Mouse (Mus musculus): ENCODE measurements at regions not wholly inside any gene's neighbourhood (a gene's known extent, or its start where the extent isn't known, plus 50 kb on each side); places are given as distances from the start of the nearest gene placed in this dataset.
A peak's percentile ranks its signal among the peaks of the same experiment; 100 is the strongest.

DNA sequence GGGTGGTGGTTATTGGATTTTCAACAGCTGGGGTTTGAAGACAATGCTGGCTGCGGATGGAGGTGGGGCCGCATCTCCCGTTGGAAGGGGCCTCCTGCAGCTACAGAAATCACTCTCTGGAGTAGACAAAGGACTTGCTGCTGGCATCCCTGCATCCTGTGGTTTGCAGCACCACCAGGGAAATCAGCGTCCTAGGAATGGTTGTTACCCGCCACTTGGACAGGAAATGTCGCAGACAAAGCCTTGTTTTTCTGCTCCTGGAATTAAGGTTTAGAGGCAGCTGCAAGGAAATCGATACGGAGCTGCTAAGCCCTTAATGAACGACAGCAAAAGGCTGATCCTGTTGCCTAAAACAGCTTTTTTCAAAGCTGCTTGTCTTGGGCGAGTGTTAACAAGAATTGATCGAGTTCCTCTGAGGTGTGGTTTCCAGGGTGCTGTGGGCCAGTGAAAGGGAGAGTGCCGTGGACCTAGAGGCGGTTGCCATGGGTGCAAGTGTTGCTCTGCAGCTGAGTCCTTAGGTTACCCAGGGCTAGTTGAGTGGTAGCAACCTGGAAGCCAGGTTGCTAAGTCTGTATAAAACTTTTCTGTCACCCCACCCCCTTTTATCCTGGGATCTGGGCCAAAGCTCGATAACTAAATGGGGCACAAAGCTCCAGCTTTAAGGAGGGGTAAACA is 230.6 kb upstream of the Chd6 start:
- H3K36me3 ChIP-seq, result no peaks in the 10 kb centered on the region
- H3K9ac ChIP-seq, result no peak overlapping the region
- peaks cover 20% of the 10 kb centered on the region for H3K4me1 ChIP-seq
- H3K9me3 ChIP-seq, result no peaks in the 10 kb centered on the region
- 6% methylated on average over 14 of the region's 14 CpGs for WGBS
- no peak for ATAC-seq (ENCODE audit: insufficient number of reproducible peaks, insufficient read depth, low FRiP score, low TSS enrichment, low read depth)
- peaks cover 27% of the 10 kb centered on the region for H3K27me3 ChIP-seq
- H3K4me3 ChIP-seq, result no peak overlapping the region
- H3K27ac ChIP-seq, result peak overlapping the region; percentile 22; the same call in 1 of the 2 replicates
- peak overlapping the region; percentile 27 for H3K4me2 ChIP-seq

DNA sequence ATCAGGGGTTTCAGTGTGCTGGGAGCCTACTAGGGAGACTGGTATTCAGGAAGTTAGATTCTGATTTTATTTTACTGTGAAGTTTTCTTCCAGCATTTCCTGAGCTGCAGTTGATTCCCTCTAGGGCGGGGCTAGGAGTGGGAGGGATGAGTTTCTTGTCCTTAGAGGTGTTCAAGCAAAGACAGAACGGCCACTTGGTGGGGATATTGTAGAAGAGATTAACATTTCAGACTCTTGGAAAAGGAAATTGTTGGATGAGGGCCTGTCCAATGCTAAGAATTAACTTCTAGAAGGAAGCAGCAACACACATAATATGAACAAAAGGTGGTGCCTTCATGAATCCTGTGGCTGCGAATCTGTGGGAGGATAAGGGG is 230.1 kb upstream of the Chd6 start:
- H3K4me2 ChIP-seq, result peak overlapping the region; percentile 27
- H3K9ac ChIP-seq, result no peak overlapping the region
- WGBS, result 19% methylated on average over 3 of the region's 3 CpGs
- no peaks in the 10 kb centered on the region for H3K9me3 ChIP-seq
- H3K4me3 ChIP-seq, result no peak overlapping the region
- no peaks in the 10 kb centered on the region for H3K36me3 ChIP-seq
- H3K4me1 ChIP-seq, result peaks cover 20% of the 10 kb centered on the region
- peaks cover 27% of the 10 kb centered on the region for H3K27me3 ChIP-seq
- no peak; the same call in 1 of the 2 replicates for ATAC-seq (ENCODE audit: insufficient number of reproducible peaks, insufficient read depth, low FRiP score, low TSS enrichment, low read depth)
- H3K27ac ChIP-seq, result 0 out of 2 replicates have a peak overlapping the region, but pooled peaks have one; percentile 22

DNA sequence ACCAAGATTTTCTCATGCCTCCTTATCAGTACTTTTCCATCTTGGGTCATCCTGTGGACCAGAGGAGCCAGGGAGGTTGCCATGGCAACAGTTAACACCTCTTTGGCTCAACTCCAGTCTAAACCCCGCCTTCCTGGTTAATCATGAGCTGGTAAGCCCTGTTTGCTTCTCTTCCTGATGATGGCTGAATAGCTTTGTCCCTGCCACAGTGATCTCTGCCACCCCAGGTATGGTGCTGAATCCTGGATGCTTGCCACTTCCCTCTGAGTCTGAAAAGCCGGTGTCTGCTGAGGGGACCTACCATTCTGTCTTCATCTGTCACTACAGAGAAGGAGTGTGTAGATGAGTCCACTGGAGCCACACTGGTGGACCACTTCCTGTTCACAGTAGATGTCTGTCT is 223.8 kb upstream of the Chd6 start:
- Histone ChIP-seq H3K27me3 (no peaks in the 10 kb centered on the region), H3K4me3 (no peak overlapping the region), H3K36me3 (no peaks in the 10 kb centered on the region), H3K27ac (no peak overlapping the region), H3K9me3 (no peaks in the 10 kb centered on the region), H3K4me1 (no peaks in the 10 kb centered on the region), H3K9ac (no peak overlapping the region), H3K4me2 (no peak overlapping the region)
- ATAC-seq (ENCODE audit: insufficient number of reproducible peaks, insufficient read depth, low FRiP score, low TSS enrichment, low read depth), result no peak
- WGBS, result 45% methylated on average over 2 of the region's 2 CpGs

DNA sequence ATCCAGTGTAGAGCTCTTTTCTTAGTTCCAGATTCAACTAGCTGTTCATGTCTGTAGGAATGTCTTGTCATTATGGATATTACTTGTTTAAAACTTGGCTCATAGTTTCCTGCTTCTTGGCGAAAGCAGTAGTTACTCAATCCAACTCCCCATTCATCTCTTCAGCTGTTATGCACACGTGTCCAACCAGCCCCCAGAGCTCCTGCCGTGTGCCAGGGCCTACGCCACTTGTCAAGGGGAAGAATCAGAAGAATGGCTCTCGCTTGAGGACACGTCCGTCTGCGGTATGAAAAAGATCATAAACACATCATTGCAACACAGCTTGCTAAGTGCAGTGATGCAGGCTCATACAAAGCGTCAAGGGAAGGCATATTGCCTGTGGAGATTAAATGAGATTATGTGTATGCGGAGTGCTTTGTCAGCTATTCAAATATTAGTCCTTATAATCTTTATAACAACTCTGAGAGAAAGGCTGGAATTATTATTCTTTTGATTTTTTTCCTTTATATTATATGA is 223.0 kb upstream of the Chd6 start:
- no peak for ATAC-seq (ENCODE audit: insufficient number of reproducible peaks, insufficient read depth, low FRiP score, low TSS enrichment, low read depth)
- 84% methylated on average over 10 of the region's 10 CpGs for WGBS
- no peak overlapping the region for H3K27ac ChIP-seq
- H3K4me1 ChIP-seq, result no peaks in the 10 kb centered on the region
- H3K27me3 ChIP-seq, result no peaks in the 10 kb centered on the region
- H3K36me3 ChIP-seq, result no peaks in the 10 kb centered on the region
- no peak overlapping the region for H3K9ac ChIP-seq
- H3K4me2 ChIP-seq, result no peak overlapping the region
- H3K9me3 ChIP-seq, result no peaks in the 10 kb centered on the region
- no peak overlapping the region for H3K4me3 ChIP-seq

DNA sequence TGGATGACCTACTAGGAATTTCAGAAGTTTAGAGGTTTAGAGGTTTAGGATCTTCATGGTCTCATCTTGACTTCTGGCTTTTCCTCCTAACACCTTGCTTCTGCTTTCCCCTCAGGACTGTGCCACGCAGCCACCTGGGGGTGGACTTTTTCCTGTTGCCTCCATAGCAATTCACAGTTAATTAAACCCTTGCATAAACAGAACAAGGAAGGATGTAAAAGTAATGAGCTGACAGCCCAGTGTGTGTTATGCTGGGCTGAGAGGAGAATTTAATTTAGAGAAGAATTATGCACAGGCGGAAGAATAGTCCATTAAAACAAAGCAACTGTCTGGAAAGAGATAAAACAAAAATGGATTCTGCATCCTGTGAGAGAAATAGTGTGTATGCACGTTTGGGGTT is 193.9 kb upstream of the Chd6 start:
- Histone ChIP-seq H3K9ac (no peak overlapping the region), H3K4me1 (no peaks in the 10 kb centered on the region), H3K27me3 (no peaks in the 10 kb centered on the region), H3K27ac (no peak overlapping the region), H3K4me3 (no peak overlapping the region), H3K36me3 (no peaks in the 10 kb centered on the region), H3K9me3 (no peaks in the 10 kb centered on the region), H3K4me2 (no peak overlapping the region)
- 60% methylated on average over 3 of the region's 3 CpGs for WGBS
- no peak for ATAC-seq (ENCODE audit: insufficient number of reproducible peaks, insufficient read depth, low FRiP score, low TSS enrichment, low read depth)

GRCm38 (mm10) chr2:161268861-161269413 is 160.1 kb upstream of the Chd6 start:
- 20% methylated on average over 9 of the region's 9 CpGs for WGBS
- no peak for ATAC-seq (ENCODE audit: insufficient number of reproducible peaks, insufficient read depth, low FRiP score, low TSS enrichment, low read depth)
- peaks cover 10% of the 10 kb centered on the region; the same call in 1 of the 2 replicates for H3K4me1 ChIP-seq

DNA sequence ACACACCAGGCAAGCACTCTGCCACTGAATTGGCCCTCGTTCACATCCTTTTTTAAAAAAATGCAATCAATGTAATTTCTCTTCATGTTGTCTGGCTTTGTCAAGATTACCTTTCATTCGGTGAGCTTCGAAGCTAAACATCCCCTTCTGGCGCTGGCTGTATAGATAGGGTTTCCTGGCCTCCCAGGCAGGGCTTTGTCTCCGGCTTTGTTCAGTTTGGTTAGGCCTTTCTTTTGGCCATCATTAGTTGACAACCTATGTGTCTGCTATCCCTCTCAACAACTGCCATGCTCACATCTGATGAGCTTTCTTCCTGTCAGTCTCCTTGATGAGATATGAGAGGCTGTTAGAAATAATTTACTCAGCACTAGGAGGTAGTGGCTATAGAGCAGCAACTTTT is 157.6 kb upstream of the Chd6 start:
- 37% methylated on average over 5 of the region's 5 CpGs for WGBS
- Histone ChIP-seq H3K4me2 (no peak overlapping the region), H3K4me3 (no peak overlapping the region), H3K27ac (no peak overlapping the region), H3K27me3 (no peaks in the 10 kb centered on the region), H3K9me3 (no peaks in the 10 kb centered on the region), H3K9ac (no peak overlapping the region), H3K4me1 (peaks cover 10% of the 10 kb centered on the region; the same call in 1 of the 2 replicates), H3K36me3 (no peaks in the 10 kb centered on the region)
- no peak for ATAC-seq (ENCODE audit: insufficient number of reproducible peaks, insufficient read depth, low FRiP score, low TSS enrichment, low read depth)

More at GRCm38 (mm10) chr2:161268861-161269413, 160.1 kb upstream of the Chd6 start:
- Histone ChIP-seq H3K9ac (no peak overlapping the region), H3K27ac (no peak overlapping the region), H3K9me3 (no peaks in the 10 kb centered on the region), H3K27me3 (no peaks in the 10 kb centered on the region), H3K4me3 (no peak overlapping the region), H3K4me2 (peak overlapping the region; percentile 21), H3K36me3 (no peaks in the 10 kb centered on the region)

GRCm38 (mm10) chr2:161265211-161265610 is 156.3 kb upstream of the Chd6 start:
- H3K27ac ChIP-seq, result no peak overlapping the region
- no peak overlapping the region for H3K4me3 ChIP-seq
- no peak for ATAC-seq (ENCODE audit: insufficient number of reproducible peaks, insufficient read depth, low FRiP score, low TSS enrichment, low read depth)
- H3K4me2 ChIP-seq, result no peak overlapping the region
- peaks cover 10% of the 10 kb centered on the region; the same call in 1 of the 2 replicates for H3K4me1 ChIP-seq
- H3K9ac ChIP-seq, result no peak overlapping the region
- WGBS, result 67% methylated on average over 8 of the region's 8 CpGs
- no peaks in the 10 kb centered on the region for H3K9me3 ChIP-seq
- H3K27me3 ChIP-seq, result no peaks in the 10 kb centered on the region
- H3K36me3 ChIP-seq, result no peaks in the 10 kb centered on the region

DNA sequence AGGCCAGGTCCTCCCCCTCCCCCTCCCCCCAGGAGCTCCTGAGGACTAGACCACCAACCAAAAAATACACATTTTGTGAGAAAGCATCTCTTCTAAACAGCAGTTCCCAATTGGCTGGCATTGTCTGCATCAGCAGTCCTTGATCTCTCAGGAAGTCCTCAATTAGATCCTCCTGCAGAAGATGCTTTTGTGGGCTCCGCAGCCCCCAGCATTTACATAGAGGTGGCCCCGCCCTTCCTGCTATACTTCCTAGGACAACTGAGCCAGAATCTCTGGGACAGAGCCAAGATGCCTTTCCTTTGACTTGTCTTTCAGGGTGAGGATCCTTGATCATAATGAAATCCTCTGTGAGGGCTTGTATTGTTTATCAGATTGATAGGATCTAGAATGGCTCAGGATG is 143.9 kb upstream of the Chd6 start:
- Histone ChIP-seq H3K27ac (no peak overlapping the region), H3K4me3 (no peak overlapping the region), H3K9me3 (no peaks in the 10 kb centered on the region), H3K4me2 (no peak overlapping the region), H3K36me3 (no peaks in the 10 kb centered on the region), H3K27me3 (no peaks in the 10 kb centered on the region), H3K4me1 (no peaks in the 10 kb centered on the region), H3K9ac (no peak overlapping the region)
- no peak for ATAC-seq (ENCODE audit: insufficient number of reproducible peaks, insufficient read depth, low FRiP score, low TSS enrichment, low read depth)
- 82% methylated on average over 2 of the region's 2 CpGs for WGBS

- no peaks in the 10 kb centered on the region for H3K27me3 ChIP-seq
- 77% methylated on average over 6 of the region's 6 CpGs for WGBS
- H3K27ac ChIP-seq, result no peak overlapping the region
- H3K4me2 ChIP-seq, result no peak overlapping the region
- no peak for ATAC-seq (ENCODE audit: insufficient number of reproducible peaks, insufficient read depth, low FRiP score, low TSS enrichment, low read depth)
- no peaks in the 10 kb centered on the region for H3K36me3 ChIP-seq
- H3K4me1 ChIP-seq, result no peaks in the 10 kb centered on the region
- H3K4me3 ChIP-seq, result no peak overlapping the region
- no peaks in the 10 kb centered on the region for H3K9me3 ChIP-seq
- H3K9ac ChIP-seq, result no peak overlapping the region
These were observed 132.8 kb upstream of the Chd6 start for GRCm38 (mm10) chr2:161241665-161242064.

DNA sequence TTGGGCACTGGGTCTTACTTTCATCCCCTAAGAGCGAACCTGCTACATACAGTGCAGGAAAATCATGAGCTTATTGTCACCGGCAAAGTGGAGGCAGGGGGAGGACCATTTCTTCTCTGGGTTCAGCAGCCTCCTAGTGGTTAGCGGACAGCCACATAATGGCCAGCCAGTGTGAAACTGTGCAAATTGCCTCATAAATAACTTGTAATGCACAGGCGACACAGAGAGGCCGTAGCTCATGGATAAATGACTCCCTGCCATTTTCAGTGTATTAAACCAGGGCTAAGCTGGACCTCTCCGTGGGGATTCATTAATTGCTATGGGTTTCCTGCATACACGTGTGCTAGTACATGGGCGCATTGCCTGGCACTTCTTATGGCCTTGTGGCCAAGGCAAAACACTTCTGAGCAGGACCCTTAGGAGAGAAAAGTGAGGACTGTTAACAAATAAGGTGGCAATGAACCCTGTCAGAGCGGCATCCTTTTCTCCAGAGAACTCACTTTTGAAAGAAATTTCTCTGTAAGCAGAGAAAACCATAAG is 128.5 kb upstream of the Chd6 start:
- Histone ChIP-seq H3K4me3 (no peak overlapping the region), H3K4me2 (no peak overlapping the region), H3K9ac (no peak overlapping the region), H3K27me3 (no peaks in the 10 kb centered on the region), H3K36me3 (no peaks in the 10 kb centered on the region), H3K4me1 (no peaks in the 10 kb centered on the region), H3K27ac (no peak overlapping the region), H3K9me3 (no peaks in the 10 kb centered on the region)
- 89% methylated on average over 9 of the region's 9 CpGs for WGBS
- ATAC-seq (ENCODE audit: insufficient number of reproducible peaks, insufficient read depth, low FRiP score, low TSS enrichment, low read depth), result no peak

- Histone ChIP-seq H3K4me3 (no peak overlapping the region), H3K27me3 (no peaks in the 10 kb centered on the region), H3K4me2 (no peak overlapping the region), H3K27ac (no peak overlapping the region), H3K9me3 (no peaks in the 10 kb centered on the region), H3K36me3 (no peaks in the 10 kb centered on the region), H3K9ac (no peak overlapping the region), H3K4me1 (no peaks in the 10 kb centered on the region)
- 78% methylated on average over 9 of the region's 9 CpGs for WGBS
- no peak for ATAC-seq (ENCODE audit: insufficient number of reproducible peaks, insufficient read depth, low FRiP score, low TSS enrichment, low read depth)
These were observed 124.4 kb upstream of the Chd6 start for GRCm38 (mm10) chr2:161233155-161233741.

All from embryonic facial prominence, embryonic 13.5 days (tissue).